Mouse (Mus musculus): ENCODE measurements around the gene Adgrf3. TPM values are rescaled to one million over a fixed set of nuclear protein-coding genes. Genes with fewer than 3 reads are reported as not detected.
"Not testable (repeated sequence)": the region's sequence is repeated elsewhere in the genome, so short reads cannot be mapped to it uniquely, and the experiment has no call there.

Gene Adgrf3
- not detected for total RNA-seq (2021)

DNA sequence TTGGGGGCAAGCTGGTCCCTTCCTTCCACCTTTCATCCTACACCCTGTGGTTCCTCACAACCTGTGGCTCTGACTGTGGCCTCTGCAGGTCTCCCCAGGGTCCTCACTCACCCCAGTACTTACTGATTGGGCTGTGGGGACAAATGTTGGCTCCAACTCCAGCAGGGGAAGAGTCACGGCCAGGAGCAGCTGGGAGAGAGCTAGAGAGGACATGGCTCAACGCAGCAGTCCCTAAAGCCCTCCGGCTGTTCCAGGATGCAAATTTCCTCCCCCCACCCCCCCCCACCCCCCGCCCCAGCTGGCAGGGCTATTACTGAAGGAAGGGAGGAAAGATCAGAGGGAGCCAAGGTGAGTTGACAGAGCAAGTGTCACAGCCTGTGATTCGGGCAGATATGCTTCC is at the start of gene Adgrf3:
Gene Adgrf3 (minus strand): TSS at position 230 of the 400 bp plus-strand sequence.
- intact Hi-C loops (cut with DNase I) = no loop called here
- DNase-seq = no peak

- intact Hi-C loops (cut with DNase I) = no loop called here
- no peak for DNase-seq
Measured at GRCm38 (mm10) chr5:30247666-30248065, 42.1 kb upstream of the Adgrf3 start.

DNA sequence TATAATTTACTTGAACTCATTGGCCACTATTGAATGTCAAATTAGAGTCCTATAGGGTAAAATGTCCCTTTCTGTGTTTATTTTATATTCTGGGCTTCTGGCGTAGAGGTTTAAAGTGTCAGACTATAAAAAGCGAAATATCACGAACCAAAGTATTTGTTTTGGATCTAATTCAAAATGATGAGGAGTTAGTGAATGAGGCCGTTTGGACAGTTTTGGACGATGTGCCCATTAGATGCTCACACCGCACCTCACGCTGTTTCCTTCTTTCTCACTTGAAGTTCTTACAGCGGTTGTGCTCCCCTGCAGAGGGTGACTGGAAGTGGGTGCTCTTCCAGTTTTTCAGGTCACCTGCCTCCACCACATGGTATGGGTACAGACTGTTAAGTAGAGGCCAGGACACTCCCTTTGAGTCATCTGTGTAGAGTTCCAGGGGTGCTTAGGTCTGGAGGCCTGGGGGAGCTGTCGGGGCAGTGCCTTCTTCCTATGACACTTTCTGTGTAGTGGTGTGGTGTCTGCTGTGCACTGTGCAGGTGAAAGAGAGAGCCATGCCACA is 40.4 kb upstream of the Adgrf3 start:
- no peak for DNase-seq
- intact Hi-C loops (cut with DNase I) = no loop called here

- peak; percentile 21 for DNase-seq
- intact Hi-C loops (cut with DNase I) = no loop called here
Measured at GRCm38 (mm10) chr5:30243741-30244140, 38.2 kb upstream of the Adgrf3 start.

DNA sequence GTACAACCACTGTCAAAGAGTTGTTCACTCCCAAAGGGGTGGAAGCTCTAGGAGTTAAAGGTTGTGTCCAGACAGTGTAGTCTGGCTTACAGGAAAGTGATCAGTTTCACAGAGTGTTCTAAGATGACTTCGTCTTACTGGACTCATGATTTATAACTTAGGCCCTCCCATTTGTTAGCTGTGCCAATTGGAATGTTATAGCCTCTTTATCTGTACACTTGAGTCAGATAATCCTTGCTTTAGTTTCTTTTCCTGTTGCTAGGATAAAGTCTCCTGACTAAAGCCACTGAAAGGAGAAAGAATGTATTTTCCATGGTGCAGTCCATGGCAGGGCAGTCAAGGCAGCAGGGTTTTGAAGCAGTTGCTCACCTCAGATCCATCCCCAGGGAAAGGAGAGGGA is 36.9 kb upstream of the Adgrf3 start:
- intact Hi-C loops (cut with DNase I) = no loop called here
- DNase-seq = no peak

DNA sequence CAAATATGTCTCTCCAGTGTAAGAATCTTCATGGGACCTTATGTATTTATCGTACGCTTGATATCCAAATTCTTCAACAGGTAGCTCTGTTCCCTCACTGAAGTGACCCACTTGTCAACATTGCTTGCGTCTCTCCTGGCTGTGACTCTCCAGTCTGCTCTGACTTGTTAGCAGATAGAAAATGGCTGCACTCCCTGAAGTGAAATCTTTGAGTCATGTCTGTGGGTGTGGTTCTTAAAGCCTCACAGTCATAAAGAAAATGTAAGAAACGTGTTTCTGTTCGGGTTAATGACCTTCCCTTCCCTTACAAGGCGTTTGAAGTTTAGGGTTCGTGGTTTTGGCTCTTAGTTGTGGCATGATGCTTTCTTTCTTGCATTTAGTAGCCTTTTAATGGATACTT is 35.0 kb upstream of the Adgrf3 start:
- DNase-seq = no peak
- intact Hi-C loops (cut with DNase I) = no loop called here

DNA sequence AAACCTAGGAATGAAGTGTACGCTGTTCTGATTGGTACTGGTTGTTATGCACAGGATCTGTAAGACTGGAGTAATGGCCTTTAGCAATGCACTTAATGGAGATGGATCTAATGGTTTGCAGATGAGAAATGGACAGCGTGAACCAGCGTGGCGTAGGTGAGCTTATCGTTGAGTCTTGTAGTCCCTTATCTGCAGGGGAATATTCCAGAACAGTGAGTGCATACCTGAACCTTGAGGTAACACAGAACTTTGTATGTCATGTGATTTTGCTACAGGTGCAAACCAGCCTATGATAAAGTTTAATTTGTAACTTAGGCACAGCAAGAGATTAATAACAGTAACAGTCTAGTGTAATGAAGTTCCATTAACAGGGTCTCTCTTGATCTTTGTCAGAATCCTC is 33.0 kb upstream of the Adgrf3 start:
- intact Hi-C loops (cut with DNase I) = no loop called here
- DNase-seq = no peak

- intact Hi-C loops (cut with DNase I) = no loop called here
- no peak for DNase-seq
Measured at GRCm38 (mm10) chr5:30235641-30236126, 30.2 kb upstream of the Adgrf3 start.

GRCm38 (mm10) chr5:30233979-30234378 is 28.5 kb upstream of the Adgrf3 start:
- intact Hi-C loops (cut with DNase I) = no loop called here

DNA sequence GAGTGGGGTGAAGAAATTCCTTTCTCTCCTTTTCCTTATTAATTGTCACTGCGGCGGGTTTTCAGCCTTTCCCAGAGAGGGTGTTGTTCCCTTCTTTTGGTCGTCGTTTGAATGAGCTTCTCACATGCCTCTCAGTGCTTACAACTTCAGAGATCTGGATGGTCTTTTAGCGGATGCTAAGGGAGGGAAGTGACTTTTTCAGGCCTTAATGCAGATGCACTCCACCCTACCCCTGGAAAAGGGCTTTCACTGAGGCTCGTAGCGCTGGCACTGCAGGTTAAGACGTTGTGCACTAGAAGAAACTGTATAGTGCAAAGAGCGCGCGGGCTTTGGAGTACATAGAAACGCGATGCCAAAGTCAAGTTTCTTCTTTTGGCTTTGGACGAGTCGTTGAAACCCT is 27.5 kb upstream of the Adgrf3 start:
- peak; percentile 3 for DNase-seq
- intact Hi-C loops (cut with DNase I) = no loop called here

More at GRCm38 (mm10) chr5:30233979-30234378, 28.5 kb upstream of the Adgrf3 start:
- DNase-seq = no peak

DNA sequence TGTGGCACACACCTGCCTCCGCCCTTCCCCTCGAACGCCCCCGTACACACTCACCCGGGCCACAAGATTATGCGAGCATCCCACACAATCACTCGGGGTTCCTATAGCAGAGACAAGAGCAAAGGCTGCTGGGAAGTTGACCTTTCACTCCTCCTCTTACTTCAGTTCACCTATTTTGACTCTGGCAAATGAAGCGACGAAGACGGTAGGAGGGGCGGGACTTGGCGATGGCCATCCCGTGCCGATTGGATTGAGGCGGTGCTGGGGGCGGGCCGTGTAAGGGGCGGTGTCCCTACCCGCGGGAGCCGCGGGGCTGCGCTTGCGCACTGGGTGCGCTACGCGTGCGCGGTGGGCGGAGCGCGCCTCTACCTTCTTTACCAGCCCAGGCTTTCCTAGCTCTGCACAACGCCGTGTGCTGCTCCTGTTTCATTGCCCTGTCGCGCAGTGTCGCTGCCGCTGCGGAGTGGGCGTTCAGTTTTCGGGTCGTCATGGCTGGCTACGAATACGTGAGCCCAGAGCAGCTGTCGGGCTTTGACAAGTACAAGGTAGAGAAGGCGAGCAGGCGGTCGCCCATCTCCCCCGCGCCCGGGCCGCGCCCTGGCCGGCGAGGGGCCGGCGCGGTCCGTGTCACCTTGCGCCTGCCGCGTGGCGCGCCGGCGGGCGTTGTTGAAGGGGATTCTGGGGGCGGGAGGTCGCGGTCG is 26.9 kb upstream of the Adgrf3 start, which contains the start of gene Selenoi:
Gene Selenoi (plus strand): TSS at position 311 of the 701 bp plus-strand sequence.
- peak; percentile 99 for DNase-seq
- intact Hi-C loops (cut with DNase I) = no loop called here

GRCm38 (mm10) chr5:30231891-30232270 is 26.4 kb upstream of the Adgrf3 start:
- intact Hi-C loops (cut with DNase I) = no loop called here
- DNase-seq = no peak

DNA sequence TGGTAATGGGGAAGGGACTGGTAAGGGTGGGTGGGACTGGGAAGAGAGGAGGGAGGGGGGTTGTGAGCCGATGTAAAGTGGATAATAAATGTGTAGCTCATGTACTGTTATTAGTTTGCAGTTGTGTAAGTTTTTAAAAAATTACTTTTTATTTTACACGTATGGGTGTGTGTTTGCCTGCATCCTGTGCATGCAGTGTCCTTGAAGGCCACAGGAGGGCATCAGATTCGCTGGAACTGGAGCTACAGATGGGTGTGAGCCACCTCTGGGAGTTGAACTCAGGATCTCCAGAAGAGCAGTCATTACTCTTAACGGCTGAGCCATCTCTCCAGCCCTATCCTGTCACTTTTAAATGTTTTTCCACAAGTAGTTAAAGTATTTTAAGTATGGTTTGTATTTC is 25.4 kb upstream of the Adgrf3 start:
- peak; percentile 26 for DNase-seq
- intact Hi-C loops (cut with DNase I) = no loop called here

DNA sequence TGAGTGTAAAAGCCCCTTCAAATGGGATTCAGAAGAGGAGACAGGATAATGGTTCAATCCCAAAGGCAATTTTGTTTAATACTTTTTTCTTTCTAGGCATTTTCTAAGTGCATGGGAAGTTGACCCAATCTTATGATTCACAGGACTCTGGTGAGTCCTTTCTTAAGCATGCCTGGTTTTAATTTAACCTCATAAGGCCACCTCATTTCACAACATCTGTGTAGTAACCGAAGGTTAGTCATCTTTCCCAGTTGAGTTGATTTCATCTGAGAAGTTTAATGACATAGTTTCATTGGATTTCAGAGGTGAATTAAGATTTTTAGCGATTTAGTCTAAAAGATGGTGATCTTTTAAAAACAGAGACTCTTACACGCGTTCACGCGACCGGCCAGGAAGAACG is 17.2 kb upstream of the Adgrf3 start:
- intact Hi-C loops (cut with DNase I) = no loop called here
- no peak for DNase-seq

DNA sequence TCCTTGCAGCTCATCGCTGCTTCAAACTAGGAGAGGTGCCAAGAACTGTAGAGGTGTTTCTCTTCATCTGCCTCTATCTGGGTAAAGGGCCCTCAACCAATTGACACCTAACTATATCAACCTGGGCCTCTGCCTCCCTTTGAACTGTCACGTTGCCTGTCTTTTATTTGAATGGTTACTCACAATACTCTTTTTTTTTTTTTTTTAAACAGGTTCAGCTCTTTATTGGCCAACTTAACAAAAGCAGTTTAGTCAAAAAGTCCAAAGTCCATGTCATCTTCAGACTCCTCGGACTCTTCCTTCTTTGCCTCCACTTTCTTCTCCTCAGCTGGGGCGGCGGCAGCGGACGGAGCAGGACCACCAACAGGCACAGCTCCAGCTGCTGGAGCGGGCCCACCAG is 15.1 kb upstream of the Adgrf3 start:
- DNase-seq = no peak
- intact Hi-C loops (cut with DNase I) = no loop called here

GRCm38 (mm10) chr5:30219715-30220114 is 14.2 kb upstream of the Adgrf3 start:
- DNase-seq = no peak
- intact Hi-C loops (cut with DNase I) = no loop called here

DNA sequence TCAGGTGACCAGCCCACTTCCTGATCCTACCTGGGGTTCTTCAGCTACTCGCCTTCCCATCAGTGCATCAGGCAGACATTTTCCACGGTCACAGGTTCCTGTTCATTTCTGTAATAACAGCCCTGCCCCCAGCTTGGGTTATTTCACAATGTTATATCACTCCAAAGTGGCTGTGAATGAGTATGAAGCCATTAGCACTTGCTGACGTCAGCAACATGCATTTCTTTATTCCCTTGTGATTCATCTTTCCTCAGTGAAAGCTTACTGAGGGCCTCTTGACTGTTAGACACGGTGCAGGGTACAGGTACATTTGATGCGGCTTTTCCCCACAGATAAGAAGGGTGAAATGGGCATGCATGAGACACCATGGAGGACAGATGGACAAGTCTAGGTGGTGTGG is 10.4 kb upstream of the Adgrf3 start:
- DNase-seq = no peak
- intact Hi-C loops (cut with DNase I) = no loop called here

DNA sequence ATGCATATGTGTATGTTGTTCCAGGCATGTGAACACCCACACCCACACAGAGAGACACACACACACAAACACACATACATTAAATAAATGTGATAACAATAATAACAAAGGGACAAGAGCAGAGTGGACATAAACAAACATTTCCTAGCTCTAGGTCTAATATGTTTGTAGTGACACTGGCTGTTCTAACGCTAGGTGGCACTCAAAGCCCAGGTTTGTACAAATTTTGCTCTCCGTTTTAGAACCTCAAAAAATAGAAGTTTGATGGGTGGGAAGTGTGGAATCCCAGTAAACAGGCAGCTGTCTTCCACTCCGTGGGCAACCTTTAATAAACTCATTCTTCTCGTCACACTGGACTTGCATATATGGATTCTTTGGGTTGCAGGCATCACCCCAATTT is 9.4 kb upstream of the Adgrf3 start:
- peak; percentile 66 for DNase-seq
- intact Hi-C loops (cut with DNase I) = no loop called here

- intact Hi-C loops (cut with DNase I); DNase-seq: not testable (repeated sequence)
Measured at GRCm38 (mm10) chr5:30210758-30211157, 5.2 kb upstream of the Adgrf3 start.

DNA sequence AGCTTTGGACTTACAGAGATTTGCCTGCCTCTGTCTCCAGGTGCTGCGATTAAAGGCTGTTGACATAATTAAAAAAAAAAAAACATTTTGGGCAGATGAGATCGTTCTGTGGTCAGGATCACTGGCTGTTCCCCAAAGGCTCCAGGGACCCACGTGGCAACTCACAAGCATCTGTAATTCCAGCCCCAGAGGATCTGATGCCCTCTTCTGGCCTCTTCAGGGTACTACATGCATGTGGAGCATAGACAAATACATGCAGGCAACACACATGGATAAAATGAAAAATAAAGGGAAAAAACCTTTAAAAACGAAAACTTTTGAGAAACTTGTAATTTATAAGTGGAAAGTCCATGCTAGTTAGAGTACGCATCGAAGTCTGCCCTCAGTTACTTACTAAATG is 1.8 kb upstream of the Adgrf3 start:
- no peak for DNase-seq
- intact Hi-C loops (cut with DNase I) = no loop called here

DNA sequence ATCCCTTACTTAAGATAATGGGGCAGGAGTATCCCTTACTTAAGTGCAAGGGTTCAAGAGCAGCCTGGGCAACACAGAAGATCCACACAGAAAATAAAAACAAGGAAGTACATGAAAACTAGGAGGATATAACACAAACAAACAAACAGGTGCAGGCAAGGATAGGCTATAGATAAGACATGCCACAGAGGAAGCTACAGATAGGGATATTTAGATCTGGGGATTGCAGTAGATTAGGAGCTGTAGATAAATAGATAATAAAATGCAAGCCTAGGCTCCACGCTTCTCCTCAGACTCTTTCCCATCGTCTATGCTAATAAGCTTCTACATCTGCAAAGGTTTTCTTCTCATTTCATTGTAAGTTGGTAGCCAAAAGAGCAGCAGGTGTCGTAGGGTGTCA is 488 bp downstream of the Adgrf3 start:
- intact Hi-C loops (cut with DNase I) = no loop called here
- DNase-seq = no peak

- DNase-seq = no peak
Measured at GRCm38 (mm10) chr5:30204441-30204840, 1.1 kb downstream of the Adgrf3 start.

More at GRCm38 (mm10) chr5:30204441-30204840, 1.1 kb downstream of the Adgrf3 start:
- intact Hi-C loops (cut with DNase I) = no loop called here

All from left cerebral cortex, postnatal 4 days (tissue).